Mouse (Mus musculus): Measurements from ENCODE around the gene Myt1l. TPM values are rescaled to one million over a fixed set of nuclear protein-coding genes. Genes with fewer than 3 reads are reported as not detected.

Myt1l gene
- 107 TPM for polyA plus RNA-seq (2015; fragmentation: Illumina TruSeq; extraction: RNeasy Lipid Tissue Mini Kit (QIAGEN cat#74804); ENCODE audit: low read depth, low replicate concordance)

DNA sequence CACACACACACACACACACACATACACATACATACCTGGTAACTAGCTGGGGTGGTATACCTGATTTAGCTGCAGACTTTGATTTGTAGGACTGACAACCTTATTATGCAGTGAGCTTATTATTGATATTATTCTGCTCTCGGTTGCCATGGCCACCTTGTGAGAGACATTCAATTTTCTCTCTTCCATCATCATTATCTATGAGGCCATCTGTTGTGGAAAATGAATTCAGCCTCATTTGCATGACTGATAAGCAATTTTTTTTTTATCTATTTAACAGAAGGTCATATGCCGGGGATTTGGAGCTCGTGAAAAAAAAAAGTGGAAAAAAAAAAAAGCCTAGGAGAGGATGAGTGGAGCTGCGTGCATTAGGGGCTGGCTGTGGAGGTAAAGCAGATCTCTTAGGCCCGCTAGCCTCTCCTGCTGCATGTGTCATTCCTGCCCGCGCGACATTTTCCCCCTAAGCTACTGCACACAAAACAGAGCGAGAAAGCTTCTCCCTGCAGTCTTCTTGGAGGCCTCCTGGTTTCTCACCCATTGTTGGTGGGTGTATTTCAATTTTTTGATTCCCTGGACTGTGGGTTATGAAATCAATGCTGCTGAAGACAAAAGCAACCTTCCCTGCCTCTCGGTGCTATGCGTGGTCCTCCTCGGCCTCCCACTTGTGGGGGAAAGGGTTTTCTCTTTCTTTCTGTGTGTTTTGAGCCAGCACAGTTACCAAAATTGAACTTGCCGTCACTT, at the start of gene Myt1l:
Gene Myt1l, plus strand, starts transcription at position 354 of the 741 bp plus-strand sequence.

DNA sequence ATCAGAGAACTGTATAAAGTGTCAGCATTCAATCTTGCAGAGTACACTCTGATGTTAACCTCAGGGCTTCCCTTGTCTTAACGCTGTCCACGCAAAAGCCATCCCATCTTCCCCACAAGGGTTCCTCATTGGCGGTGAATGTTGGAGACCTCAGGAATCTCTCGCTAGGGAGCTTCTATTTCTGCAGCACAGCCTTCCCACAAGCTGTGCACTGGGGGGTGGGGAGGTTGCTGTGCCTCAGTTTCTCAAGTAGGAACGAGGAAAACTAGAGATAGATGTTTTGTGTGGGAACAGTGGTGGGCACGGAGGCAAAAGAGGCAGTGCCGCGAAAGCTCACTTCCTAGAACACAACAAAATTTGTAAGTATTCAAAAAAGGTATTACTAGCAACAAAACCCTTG, 409.1 kb downstream of the Myt1l start, which contains the start of gene Pxdn:
Gene Pxdn, plus strand, starts transcription at position 301 of the 400 bp plus-strand sequence.

Data from brain, adult 10 weeks (tissue).